Mouse (Mus musculus) c-Kit-positive CD71-negative TER-119-negative erythroid progenitor cells, embryonic 14.5 days (primary cell): ENCODE results near the gene Sox9.

Source experiments
- DNase-seq: peaks from one replicate; pipeline ENCODE4 v3.0.0-alpha.2; 2013; ENCODE audit warnings: low read depth

The Sox9 gene

DNA sequence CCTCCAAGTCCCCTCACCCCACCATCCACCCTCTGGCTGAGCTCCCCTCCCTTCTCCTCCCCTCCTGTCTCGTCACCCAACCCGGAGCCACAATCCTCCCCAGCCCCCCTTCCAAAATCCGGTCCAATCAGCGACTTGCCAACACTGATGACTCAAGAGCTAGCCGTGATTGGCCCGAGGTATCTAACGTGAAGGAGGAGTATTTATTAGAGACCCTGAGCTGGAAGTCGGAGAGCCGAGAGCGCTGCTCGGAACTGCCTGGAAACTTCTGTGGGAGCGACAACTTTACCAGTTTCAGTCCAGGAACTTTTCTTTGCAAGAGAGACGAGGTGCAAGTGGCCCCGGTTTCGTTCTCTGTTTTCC lies at the start of gene Sox9:
Sox9 (plus strand) TSS at position 231 of the 363 bp plus-strand sequence.
- DNase-seq: no peak

DNA sequence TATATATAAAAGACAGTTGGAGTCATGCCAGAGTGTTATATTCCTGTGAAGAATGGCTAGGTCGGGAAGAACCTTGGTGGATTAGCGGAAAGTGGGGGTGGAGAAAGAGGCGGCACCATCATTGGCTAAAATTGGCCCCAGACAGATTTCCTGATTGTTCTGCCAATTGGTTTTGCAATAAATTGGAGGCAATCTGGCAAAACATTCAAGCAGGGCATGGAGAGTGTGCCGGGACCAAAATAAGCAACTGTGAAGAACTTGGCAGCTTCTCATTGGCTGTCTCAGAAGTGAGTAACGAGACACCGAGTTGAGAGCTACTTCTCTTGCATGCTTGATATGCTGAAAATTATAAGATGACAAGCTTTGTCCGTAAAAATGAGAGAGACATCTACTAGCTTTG lies 49.6 kb upstream of the Sox9 start:
- no peak for DNase-seq

DNA sequence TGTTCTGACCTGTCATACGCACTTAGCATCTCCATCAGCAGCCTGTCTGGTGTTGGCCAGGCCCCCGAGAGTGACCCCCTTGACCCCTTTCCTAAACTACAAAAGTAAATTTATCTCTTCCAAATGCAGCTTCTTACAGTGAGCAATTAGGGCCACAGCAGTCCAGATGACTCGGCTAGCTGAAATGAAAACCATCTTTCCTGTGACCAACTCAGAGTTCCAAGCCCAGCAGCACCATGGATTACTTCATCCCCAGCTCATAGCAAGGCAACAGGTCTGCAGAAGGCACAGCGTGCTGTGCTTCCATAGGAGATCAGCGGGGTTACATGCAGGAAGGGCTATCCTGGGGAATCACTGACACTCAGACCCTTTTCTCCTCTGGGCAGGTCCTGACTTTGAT lies 45.0 kb upstream of the Sox9 start:
- DNase-seq: no peak

DNA sequence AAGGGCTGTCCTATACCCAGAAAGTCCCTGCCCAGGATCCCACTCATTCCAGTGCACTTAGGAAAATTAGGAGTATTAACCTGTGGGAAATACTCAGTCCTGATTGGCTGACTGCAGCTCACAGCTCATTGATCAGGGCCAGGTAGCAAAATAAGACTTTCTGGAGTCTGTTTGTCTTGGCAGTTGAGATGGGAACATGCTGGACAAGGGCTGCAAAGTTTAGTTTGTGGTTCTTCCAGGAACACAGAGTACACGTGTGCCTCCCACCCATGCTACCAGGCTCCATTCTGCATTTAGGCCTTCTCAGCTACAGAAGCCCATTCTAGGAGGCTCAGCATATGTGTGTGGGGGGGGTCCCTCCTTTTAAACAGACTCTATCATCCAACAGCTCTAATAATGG lies 42.3 kb upstream of the Sox9 start:
- DNase-seq: no peak

DNA sequence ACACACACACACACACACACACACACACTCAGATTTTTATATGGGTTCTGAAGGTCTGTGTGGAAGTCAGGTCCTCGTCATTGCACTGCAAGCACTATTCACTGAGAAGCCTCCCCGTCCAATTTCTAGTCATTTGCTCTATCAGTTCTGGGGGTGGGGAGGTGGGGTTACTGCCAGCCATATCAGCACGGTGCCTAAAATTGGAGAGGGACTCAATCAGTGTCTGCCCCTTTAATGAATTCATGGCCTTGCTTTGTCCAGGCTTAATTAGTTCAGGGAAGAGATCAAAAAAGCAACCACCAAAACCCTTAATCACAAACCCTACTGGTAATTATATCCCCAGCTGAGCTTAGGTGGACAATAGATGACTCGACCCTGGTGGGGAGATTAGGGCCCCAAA lies 25.5 kb upstream of the Sox9 start:
- DNase-seq: no peak

DNA sequence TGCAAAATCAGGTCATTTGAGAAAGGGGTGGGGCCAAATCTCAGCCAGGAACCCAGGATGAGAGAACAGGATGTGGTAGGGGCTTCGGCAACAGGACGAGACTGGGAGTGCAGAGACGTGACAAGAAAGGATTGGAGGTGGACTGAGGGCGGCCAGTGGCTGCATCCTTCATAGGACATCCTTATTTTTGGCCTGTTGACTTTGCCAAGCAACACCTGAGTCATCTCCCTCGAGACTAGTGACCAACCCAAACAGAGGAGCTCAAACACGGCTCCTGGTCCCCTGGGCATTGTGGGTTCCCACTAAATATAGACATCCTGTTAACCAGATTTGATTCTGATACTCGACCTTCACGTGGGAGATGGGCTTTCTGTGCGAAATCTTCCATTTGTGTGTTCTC lies 24.0 kb upstream of the Sox9 start:
- DNase-seq: no peak

DNA sequence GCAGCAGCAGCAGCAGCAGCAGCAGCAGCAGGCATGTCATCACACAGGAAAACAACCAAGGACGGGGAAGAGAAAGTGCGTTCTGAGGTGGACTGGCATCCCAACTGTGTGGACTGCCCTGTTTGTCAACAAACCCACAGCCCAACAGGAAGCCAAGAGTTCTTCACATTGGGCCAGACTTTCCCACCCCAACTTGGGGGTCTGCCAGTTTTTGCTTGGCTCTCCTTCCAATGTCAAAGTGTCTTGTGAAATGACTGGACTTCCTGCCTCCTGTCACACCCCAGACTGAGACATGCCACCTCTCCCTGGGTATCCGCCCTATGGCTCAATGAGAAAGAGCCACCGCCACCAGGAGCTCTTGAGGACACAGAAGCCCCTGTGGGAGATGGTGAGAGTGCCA lies 15.1 kb upstream of the Sox9 start:
- DNase-seq: no peak

DNA sequence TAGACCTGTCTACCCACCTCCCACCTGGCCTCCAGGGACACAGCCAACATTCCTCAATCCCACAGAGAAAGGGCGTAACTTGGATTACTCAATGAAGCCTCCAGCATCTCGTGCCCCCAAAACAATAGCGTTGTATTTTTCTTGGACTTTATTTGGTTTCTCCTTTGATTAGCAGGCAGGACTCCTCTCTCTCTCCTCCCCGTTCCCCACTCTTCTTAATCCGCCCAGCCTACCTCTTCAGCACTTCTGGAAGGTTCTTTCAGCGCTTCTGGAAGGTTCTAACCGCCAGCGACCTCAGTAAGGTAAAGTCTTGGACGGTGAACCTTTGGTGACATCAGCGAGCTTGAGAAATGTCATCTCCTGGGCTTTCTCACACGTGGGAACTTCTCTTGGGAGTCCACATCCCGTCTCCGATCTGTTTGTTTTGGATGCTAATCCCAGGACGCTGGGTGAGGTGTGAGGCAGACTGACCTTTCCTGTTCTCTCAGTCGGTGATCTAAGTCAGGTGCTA lies 14.4 kb upstream of the Sox9 start:
- no peak for DNase-seq

DNA sequence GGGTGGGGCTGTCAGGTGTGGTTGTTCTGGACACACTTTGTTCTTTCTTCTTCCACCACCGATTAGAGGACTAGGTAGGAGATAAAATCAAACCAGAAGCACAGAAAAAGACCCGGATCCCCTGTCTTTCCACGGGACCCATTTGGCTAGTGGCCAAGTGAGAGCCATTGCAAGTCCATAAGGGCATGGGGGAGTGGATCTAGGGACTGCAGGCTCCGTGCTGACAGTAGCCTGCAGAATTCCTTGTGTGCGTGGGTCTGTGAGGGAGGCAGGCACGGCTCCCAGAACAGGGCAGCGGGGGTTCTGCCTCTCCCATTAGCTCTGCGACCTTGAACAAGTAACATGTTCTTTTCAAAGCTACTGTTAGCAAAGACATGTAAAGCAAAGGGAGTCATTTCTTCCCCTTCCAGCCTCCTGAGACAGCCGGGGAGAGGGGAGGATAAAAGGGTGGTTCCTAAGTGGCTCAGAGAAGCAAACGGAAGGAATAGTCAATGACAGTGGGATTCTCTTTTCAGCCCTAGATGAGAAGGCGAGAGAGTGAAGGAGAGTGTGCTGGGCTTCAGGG lies 9.2 kb upstream of the Sox9 start:
- no peak for DNase-seq

DNA sequence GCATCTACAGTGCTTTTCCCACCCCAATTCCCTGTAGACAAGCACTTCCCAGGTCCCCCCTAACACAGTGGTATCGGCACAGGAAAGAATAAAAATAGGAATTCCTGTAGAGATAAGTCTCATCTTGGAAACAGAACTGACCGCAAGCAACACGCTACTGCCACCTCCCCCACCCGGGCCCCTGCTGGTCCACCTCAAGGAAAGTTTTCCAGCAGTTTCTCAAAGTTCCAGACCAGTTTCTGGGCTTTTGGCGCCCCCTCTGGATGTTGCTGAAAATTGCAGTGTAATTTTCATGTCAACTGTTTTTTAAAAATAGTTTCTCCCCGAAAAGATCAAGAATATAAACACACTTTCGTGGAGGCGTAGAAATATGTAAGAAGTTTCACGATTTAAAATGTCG lies 2.3 kb upstream of the Sox9 start:
- no peak for DNase-seq

DNA sequence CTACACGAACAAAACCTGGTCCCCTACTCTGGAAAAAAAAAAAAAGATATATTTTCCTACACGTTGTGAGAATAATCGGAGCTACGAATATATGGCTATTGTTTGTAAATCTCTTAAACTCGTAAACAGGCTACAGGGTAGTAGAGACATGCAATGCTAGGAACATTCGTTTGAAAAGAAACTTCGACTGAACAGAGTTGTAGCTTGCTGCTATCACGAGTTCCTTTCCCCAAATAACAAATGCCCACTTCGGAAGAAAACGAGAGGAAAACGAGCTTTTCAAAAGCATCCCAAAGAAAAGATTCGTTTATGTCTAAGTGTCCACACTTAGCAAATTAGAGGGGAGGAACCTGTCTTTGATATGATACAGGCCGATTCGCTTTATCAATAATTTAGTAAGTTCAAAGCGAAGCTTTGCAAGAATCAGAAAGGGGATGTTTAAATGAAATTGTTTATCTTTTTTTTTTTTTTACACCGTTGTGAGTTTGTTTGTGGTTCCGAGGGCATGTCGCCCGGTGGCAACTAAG lies 1.6 kb upstream of the Sox9 start:
- DNase-seq: no peak

DNA sequence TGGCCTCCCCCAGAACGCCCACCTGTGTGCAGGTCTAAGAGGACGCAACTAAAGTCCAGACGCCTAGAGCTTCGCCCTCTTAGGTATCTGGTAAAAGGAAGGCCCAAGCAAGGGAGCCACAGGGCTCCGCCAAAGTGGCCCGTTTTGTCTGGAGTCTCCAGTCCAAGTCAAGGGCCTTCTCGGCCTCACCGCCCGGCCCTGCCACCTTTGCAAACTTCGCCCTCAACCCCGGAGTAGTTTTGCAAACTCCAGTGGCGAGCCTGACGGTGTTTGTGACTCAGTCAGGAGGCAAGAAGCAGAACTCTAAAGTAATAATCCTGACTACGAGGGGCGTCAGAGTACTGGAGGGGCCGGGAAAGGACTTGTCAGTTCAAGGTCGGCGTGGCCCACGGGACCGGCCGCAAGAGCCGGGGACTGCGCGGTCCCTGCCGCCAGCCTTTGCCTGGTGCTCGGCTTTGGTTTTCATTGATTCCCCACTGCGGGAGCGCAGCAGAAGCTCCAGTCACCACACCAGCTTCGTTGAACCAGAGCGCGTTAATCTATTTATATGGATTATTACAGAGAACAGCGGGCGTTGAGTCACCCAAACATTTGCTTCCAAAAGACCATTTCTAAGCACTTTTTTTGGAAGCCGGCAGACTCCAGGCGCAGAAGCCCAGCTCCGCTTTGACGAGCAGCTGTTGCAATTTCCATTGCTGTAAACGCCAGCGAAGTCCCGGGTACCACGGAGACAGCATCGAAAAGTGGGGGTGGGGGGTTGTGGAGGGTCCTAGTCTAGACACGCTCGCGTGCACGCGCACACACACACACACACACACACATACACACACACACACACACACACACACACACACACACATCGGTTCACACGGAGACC lies 751 bp upstream of the Sox9 start:
- no peak for DNase-seq

DNA sequence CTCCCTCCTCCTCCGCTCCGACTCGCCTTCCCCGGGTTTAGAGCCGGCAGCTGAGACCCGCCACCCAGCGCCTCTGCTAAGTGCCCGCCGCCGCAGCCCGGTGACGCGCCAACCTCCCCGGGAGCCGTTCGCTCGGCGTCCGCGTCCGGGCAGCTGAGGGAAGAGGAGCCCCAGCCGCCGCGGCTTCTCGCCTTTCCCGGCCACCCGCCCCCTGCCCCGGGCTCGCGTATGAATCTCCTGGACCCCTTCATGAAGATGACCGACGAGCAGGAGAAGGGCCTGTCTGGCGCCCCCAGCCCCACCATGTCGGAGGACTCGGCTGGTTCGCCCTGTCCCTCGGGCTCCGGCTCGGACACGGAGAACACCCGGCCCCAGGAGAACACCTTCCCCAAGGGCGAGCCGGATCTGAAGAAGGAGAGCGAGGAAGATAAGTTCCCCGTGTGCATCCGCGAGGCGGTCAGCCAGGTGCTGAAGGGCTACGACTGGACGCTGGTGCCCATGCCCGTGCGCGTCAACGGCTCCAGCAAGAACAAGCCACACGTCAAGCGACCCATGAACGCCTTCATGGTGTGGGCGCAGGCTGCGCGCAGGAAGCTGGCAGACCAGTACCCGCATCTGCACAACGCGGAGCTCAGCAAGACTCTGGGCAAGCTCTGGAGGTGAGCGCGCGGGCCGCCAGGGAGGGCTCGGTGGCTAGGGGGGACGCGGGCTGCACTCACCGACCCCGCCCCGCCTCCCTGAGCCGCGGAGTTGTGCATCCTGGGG lies 515 bp downstream of the Sox9 start:
- no peak for DNase-seq

DNA sequence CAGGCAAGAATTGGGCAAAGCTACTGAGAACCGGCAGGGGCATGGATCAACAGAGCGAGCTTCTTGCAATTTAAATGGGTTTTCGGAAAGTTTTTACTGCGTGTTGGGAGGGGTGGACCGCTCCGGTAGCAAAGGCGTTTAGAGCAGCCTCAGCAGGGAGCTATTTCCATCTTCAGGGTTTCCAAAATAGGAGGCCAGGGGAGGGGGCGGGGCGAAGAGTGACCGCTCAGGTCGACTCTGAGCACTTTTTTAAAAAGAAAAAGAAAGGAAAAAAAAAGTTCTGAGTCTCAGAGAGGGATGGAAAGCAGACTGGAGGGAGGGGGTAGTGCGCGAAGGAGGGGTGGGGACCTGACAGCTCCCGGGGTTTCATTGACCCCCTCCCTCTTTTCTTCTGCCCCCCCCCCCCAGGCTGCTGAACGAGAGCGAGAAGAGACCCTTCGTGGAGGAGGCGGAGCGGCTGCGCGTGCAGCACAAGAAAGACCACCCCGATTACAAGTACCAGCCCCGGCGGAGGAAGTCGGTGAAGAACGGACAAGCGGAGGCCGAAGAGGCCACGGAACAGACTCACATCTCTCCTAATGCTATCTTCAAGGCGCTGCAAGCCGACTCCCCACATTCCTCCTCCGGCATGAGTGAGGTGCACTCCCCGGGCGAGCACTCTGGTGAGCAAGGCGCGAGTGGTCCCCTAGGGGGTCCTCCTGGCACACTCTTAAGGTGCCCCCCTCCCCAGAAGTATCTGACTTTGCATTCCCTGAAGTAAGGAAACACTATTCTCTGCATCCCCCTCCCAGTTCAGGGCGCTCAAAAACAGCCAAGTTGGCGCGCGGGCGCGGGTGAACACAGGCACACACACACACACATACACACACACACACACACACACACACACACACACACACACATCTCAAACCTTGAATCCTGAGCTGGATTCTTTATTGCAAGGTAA lies 1.6 kb downstream of the Sox9 start:
- no peak for DNase-seq

DNA sequence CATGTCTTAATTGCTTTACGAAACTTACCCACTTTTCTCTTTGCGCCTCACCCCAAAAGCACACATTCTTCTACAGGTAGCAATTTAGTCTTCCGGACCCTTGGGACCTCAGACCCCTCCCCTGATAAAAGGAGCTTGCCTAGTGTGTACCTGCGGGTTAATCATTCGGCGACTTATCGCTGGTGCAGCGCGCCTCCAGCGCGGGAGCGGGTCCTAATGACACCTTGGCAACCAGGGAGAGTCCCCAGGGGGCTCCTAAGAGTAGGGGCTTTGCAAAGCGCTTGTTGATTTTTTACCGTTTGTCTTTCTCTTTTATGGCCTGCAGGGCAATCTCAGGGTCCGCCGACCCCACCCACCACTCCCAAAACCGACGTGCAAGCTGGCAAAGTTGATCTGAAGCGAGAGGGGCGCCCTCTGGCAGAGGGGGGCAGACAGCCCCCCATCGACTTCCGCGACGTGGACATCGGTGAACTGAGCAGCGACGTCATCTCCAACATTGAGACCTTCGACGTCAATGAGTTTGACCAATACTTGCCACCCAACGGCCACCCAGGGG lies 2.4 kb downstream of the Sox9 start:
- DNase-seq: no peak

DNA sequence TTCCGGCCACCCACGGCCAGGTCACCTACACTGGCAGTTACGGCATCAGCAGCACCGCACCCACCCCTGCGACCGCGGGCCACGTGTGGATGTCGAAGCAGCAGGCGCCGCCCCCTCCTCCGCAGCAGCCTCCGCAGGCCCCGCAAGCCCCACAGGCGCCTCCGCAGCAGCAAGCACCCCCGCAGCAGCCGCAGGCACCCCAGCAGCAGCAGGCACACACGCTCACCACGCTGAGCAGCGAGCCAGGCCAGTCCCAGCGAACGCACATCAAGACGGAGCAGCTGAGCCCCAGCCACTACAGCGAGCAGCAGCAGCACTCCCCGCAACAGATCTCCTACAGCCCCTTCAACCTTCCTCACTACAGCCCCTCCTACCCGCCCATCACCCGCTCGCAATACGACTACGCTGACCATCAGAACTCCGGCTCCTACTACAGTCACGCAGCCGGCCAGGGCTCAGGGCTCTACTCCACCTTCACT lies 2.9 kb downstream of the Sox9 start:
- DNase-seq: no peak

DNA sequence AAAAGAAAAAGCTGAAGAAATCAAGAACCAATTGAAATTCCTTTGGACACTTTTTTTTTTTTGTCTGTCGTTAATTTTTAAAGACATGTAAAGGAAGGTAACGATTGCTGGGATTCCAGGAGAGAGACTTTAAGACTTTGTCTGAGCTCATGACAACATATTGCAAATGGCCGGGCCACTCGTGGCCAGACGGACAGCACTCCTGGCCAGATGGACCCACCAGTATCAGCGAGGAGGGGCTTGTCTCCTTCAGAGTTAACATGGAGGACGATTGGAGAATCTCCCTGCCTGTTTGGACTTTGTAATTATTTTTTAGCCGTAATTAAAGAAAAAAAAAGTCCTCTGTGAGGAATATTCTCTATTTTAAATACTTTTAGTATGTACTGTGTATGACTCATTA lies 3.6 kb downstream of the Sox9 start:
- DNase-seq: no peak

DNA sequence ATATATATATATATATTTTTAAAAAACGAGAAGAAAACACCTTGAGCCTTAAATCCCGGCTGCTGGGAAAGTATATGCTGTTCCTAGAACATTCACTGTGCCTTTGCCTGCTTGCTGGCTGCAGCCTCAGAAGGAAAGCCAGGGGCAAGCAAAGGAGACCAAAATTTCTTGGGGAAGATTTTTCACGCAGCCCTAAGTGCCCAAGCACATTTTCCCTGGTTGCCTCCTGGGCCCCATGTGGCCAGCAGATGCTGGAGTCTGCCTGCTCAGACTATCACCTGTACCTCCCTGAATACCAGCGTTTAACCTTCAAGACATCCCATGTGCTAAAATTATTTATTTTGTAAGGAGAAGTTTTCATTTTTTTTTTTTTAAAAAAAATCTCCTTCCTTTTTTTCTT lies 4.4 kb downstream of the Sox9 start:
- no peak for DNase-seq

DNA sequence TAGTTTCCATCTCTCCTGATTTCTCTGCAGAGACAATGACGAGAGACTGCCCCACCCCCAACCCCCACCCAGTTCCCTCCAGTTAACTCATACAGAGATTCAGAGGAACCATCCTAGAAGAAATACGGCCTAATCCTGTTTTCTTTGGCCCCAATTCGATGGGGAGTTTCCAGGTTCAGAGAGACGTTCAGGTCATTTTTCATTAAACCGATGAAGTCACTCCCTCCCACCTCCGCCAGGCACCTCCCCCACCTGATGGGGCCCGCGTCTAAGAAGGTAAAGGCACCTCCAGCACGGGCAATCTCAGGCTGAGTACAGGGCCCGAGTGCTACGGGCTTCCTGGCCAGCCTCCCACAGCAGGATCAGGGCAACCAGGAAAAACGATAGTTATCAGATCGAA lies 6.3 kb downstream of the Sox9 start:
- no peak for DNase-seq

DNA sequence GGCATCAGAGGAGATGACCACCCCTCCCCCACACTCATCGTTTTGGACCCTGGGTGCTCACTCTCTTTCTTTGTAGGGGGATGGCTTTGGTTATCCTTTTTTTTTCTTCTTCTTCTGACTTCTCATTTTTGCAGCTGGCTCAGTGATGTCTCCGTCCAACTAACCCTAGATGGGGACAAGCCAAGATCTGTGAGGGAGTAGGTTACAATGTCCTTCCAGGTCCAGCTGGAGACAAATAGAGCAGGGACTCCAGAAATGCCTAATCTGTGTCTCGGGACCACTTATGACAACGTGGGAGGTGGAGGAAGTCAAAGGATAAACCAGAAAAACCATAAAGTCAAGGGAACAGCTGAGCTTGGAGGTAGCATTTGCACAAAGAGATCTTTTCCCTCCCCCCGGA lies 14.4 kb downstream of the Sox9 start:
- no peak for DNase-seq

DNA sequence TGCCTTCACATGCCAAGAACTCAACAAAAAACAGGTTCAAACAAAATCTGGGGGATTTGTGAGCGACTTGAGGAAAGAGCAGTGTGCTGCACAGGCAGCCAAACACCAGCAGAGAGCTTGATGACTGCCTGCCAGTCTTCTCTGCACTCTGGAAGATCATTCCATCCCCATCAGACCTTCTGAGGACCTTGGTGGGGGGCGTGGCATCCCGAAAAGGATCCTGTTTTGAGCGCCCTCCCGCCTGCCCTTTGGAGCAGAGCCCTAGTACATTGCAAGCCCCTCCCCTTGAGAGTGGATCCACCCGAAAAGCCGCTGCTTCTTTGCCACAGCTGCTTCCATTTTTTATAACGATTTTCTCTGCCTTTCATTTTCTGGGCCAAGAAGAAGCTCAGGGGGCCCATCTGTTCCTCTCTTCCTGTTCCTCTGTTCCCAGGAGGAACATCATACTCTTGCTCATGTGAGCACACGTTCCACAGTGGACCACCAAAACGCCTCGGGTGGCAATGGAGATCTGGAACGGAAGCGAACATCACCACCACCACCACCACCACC lies 16.9 kb downstream of the Sox9 start:
- no peak for DNase-seq
